Mouse (Mus musculus) megakaryocyte, embryonic 14.5 days (primary cell): ENCODE measurements around the gene Ano9. TPM values are rescaled to one million over a fixed set of nuclear protein-coding genes. Genes with fewer than 3 reads are reported as not detected.
A peak's percentile ranks its signal among the peaks of the same experiment; 100 is the strongest.

Source experiments
- H3K27me3 ChIP-seq: replicated peaks from 2 replicates; pipeline ENCODE3; 2012; ENCODE audit warnings: inconsistent platforms
- H3K36me3 ChIP-seq: replicated peaks from 2 replicates; pipeline ENCODE3; 2012; ENCODE audit warnings: low read length, inconsistent platforms, mixed read lengths
- H3K4me1 ChIP-seq: 2 replicates; pipeline ENCODE4 v1.6.1; 2012; ENCODE audit warnings: inconsistent platforms
- H3K4me3 ChIP-seq: replicated peaks from 2 replicates; pipeline ENCODE3; 2012; ENCODE audit warnings: moderate library complexity, mild to moderate bottlenecking, inconsistent platforms
- H3K9me3 ChIP-seq: 2 replicates; pipeline ENCODE4 v1.6.1; 2012; ENCODE audit warnings: inconsistent platforms
- FLI1 ChIP-seq: IDR thresholded peaks from 2 replicates; pipeline ENCODE4 v1.6.1; 2012; ENCODE audit warnings: low read length, inconsistent platforms, mixed read lengths
- GATA1 ChIP-seq: IDR thresholded peaks from 3 replicates; pipeline ENCODE4 v1.6.1; 2012; ENCODE audit warnings: mixed read lengths, low read length, inconsistent platforms, borderline replicate concordance
- polyA plus RNA-seq: library from polyadenylated mRNA; stranded (reverse); fragments of >175 nt; gene quantifications from 2 replicates; pipeline ENCODE4 v1.2.3, GENCODE M21; 2012; ENCODE audit warnings: low replicate concordance; ENCODE audit not compliant: insufficient read depth

Gene Ano9
- polyA plus RNA-seq, 1 experiment: not detected

DNA sequence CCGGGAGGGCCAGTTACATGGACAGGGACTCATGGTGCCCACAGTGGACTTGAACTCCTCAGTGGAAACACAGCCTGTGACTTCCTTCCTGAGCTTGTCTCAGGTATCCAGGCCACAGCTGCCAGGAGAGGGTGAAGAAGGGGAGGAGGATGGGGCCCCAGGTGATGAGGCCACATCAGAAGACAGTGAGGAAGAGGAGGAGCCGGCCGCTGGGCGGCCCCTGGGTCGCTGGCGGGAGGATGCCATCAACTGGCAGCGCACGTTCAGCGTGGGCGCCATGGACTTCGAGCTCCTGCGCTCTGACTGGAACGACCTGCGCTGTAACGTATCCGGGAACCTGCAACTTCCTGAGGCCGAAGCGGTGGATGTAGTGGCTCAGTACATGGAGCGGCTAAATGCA, 49.3 kb downstream of the Ano9 start:
- Histone ChIP-seq H3K9me3 (no peaks in the 10 kb centered on the region), H3K27me3 (peaks cover 51% of the 10 kb centered on the region), H3K4me1 (peaks cover 69% of the 10 kb centered on the region), H3K4me3 (no peak overlapping the region), H3K36me3 (no peaks in the 10 kb centered on the region)
- TF ChIP-seq GATA1: no peak
- no peak for TF ChIP-seq FLI1

DNA sequence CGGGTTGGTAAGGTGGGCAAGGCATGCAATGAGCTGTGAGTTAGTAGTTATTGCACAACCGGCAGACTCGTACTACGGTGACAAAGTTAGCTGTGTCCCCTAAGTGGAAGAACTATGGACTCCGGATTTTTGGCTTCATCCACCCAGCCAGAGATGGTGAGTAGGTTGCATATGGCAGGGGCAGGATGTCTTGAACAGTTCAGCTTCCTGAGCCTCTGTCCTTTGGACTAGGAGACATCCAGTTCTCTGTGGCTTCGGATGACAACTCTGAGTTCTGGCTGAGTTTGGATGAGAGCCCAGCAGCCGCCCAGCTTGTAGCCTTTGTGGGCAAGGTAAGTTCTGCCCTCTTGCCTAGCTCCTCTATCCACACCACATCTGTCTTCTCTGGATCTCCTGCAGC, 53.0 kb downstream of the Ano9 start:
- H3K9me3 ChIP-seq: no peaks in the 10 kb centered on the region
- peaks cover 48% of the 10 kb centered on the region for H3K27me3 ChIP-seq

DNA sequence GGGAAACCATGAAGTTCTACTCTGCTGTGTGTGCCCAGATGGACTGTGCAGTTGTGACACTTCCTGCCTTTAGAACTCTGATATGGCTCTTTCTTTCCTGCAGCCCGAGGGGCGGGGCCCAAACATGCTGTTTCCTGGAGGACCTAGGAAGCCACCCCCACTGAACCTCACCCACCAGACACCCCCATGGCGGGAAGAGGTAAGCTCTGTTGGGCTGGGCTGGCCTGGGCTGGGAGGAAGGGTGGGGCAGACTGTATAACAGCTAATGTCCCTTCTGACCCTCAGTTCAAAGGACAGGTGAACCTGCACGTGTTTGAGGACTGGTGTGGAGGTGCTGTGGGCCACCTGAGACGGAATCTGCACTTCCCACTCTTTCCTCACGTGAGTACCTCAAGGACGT, 53.4 kb downstream of the Ano9 start:
- Histone ChIP-seq H3K27me3 (peaks cover 46% of the 10 kb centered on the region), H3K4me1 (peaks cover 79% of the 10 kb centered on the region), H3K9me3 (no peaks in the 10 kb centered on the region), H3K36me3 (no peaks in the 10 kb centered on the region), H3K4me3 (peak overlapping the region; percentile 79)
- TF ChIP-seq FLI1: no peak
- no peak for TF ChIP-seq GATA1

More for the DNA sequence above, 53.0 kb downstream of the Ano9 start:
- H3K4me3 ChIP-seq: peak overlapping the region; percentile 60
- TF ChIP-seq FLI1: no peak
- no peak for TF ChIP-seq GATA1
- H3K4me1 ChIP-seq: peaks cover 76% of the 10 kb centered on the region
- H3K36me3 ChIP-seq: no peaks in the 10 kb centered on the region

DNA sequence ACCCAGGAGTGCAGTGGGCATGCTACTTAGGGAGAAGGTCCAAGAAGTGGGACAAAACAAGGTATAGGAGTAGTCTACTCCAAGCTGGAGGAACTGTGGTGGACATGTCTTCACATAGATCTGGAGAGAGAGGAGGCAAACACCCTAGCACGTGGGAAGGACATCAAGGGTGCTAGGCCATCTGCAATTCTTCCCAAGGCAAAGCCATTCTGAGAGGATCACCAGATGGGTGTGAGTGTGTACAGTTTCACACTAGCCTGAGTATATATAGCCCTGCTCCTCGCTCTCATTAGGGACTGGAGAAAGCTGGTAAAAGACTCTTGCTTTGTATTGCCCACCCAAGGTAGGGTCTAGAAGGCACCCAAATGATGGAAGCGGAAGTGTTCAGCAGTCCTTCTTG, 54.3 kb downstream of the Ano9 start:
- H3K36me3 ChIP-seq: no peaks in the 10 kb centered on the region
- H3K27me3 ChIP-seq: peaks cover 40% of the 10 kb centered on the region
- no peaks in the 10 kb centered on the region for H3K9me3 ChIP-seq
- no peak for TF ChIP-seq GATA1
- TF ChIP-seq FLI1: no peak
- peaks cover 88% of the 10 kb centered on the region for H3K4me1 ChIP-seq
- H3K4me3 ChIP-seq: peak overlapping the region; percentile 79

DNA sequence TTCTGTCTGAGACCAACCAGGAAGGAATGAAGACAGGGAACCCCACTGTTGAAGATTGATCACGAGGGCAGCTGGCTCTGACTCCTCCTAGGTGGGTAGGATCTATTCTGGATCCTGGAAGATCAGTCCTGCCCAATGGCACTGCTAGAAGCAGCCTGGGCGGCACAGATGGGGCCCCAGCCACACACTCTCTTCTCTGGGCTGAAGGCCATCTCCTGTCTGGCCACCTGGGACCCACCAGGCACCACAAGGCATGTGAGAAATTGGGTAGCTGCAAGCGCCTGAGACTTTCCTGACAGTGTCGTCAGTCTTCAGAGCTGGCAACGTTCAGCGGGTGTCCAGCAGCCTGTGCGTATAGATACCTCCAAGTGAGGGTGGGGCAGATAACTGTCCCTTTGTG, 55.1 kb downstream of the Ano9 start:
- Histone ChIP-seq H3K27me3 (peaks cover 32% of the 10 kb centered on the region), H3K9me3 (no peaks in the 10 kb centered on the region), H3K36me3 (no peaks in the 10 kb centered on the region), H3K4me3 (no peak overlapping the region), H3K4me1 (peaks cover 87% of the 10 kb centered on the region)
- TF ChIP-seq GATA1: no peak
- TF ChIP-seq FLI1: no peak

DNA sequence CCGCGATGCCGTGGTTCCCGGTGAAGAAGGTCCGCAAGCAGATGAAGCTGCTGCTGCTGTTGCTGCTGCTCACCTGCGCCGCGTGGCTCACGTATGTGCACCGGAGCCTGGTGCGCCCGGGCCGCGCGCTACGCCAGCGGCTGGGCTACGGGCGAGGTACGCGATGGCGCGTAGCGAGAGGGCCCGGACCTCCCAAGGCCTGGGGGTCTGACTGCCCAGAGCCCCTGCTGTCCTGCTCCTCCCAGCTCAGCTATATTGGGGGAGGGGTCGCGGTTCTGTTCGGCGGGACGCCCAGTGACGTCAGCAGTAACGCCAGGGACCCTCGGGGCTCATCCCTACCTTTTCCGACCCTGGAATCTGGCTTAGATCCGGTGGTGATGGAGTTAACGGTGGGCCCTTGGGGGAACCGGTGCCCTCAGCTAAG, 56.3 kb downstream of the Ano9 start:
- H3K4me1 ChIP-seq: peaks cover 94% of the 10 kb centered on the region
- H3K4me3 ChIP-seq: peak overlapping the region; percentile 92
- no peaks in the 10 kb centered on the region for H3K36me3 ChIP-seq
- H3K27me3 ChIP-seq: peaks cover 25% of the 10 kb centered on the region
- no peak for TF ChIP-seq FLI1
- TF ChIP-seq GATA1: no peak
- H3K9me3 ChIP-seq: 0 out of 2 replicates have a peak, but pooled peaks cover 3% of the 10 kb centered on the region

DNA sequence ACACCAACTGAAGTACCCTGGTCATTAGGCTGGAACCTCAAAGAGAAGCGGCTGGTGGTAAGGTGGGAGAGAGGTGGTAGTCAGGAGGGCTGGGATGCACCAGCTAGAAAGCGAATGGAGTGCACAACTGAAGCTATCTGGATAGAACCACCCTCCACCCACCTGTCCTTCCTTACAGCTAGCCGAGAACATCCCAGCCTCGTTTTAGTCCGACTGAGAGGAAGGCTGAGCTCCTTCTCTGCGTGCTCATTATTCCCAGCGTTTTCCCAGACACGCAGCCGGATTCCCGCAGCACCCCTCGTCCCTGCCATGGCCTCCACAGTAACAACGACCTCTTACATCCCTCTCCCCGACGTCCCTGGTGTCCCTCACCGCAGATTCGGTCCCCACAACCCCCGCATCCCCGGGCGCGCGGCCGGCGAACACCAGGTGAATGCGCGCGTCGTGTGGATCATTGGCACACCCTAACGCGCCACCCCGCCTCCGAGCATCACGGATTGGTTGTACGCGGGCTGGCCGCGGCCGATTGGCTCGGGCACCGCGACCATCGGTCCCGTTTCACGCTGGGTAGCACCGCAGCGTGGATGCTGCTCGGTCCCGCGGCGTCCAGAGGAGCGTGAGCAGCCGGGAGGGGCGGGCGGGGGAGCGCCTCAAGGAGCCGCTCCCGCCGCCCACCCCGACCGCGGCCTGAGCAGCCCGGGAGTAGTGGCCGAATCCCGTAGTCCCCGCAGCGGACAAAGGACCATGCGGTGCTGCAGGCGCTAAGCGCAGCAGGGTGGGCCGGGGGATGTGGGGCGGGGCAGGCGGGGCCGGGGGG, 57.0 kb downstream of the Ano9 start, which contains the start of gene B4galnt4:
Gene B4galnt4, plus strand, starts transcription at position 679 of the 817 bp plus-strand sequence.
- Histone ChIP-seq H3K9me3 (peaks cover 9% of the 10 kb centered on the region), H3K36me3 (peaks cover 2% of the 10 kb centered on the region), H3K4me3 (peak within 1 kb of the TSS; percentile 92), H3K27me3 (peaks cover 22% of the 10 kb centered on the region), H3K4me1 (peaks cover 89% of the 10 kb centered on the region)
- no peak for TF ChIP-seq FLI1
- no peak for TF ChIP-seq GATA1

DNA sequence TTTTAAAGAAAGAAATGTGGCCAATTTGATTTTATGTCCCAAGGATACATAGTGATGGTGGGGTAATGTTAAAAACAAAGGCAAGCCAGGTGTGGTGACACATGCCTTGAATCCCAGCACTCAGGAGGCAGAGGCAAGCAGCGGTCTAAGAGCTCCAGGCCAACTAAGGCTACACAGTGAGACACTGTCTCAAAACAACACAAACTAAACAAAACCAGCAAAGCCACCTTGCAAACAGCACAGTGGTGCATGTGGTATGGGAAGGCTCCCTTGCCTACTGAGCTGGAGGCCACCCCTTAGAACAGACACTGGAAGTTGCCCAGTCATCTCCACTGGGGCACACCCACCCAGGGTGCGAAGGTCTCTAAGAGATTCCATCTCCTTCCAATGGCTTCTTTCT, 57.7 kb downstream of the Ano9 start:
- Histone ChIP-seq H3K36me3 (peaks cover 4% of the 10 kb centered on the region), H3K27me3 (peaks cover 18% of the 10 kb centered on the region), H3K4me1 (peaks cover 82% of the 10 kb centered on the region), H3K4me3 (peak overlapping the region; percentile 92), H3K9me3 (peaks cover 12% of the 10 kb centered on the region)
- TF ChIP-seq GATA1 (no peak), FLI1 (no peak)

DNA sequence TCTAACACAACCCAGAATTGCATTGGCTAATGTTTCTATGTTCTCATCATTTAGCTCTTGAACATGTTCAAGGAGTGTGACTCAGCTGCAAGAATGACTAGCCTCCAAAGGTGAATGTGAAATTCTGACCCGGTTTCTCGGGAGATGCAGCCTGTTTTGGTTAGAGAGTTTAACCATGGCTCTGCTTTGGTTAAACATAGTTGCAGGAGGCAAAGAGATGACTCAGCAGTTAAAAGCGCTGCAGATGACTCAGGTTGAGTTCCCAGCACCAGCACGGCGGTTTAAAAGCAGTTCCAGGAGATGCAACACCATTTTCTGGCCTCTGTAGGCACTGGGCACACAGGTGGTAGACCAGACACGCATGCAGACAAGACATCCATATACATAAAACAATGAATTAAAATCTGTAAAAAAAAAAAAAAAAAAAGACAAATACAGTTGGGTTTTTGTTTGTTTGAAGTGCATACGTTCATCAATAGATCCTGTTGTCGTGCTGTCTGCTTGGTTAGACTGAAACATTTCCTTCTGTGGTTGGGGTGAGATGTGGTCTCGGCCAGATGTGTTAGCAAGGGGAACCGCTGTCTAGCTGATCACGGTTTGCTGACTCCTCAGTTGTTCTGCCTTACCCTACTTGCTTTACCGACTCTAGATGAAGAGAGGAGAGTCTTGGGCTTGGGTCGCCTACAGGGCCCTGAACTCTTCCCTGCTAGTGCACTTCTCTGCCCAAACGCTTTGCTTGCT, 58.8 kb downstream of the Ano9 start:
- TF ChIP-seq GATA1 (no peak), FLI1 (no peak)
- peaks cover 21% of the 10 kb centered on the region for H3K27me3 ChIP-seq
- H3K9me3 ChIP-seq: peaks cover 12% of the 10 kb centered on the region
- H3K36me3 ChIP-seq: peaks cover 4% of the 10 kb centered on the region
- peaks cover 77% of the 10 kb centered on the region for H3K4me1 ChIP-seq
- no peak overlapping the region for H3K4me3 ChIP-seq

DNA sequence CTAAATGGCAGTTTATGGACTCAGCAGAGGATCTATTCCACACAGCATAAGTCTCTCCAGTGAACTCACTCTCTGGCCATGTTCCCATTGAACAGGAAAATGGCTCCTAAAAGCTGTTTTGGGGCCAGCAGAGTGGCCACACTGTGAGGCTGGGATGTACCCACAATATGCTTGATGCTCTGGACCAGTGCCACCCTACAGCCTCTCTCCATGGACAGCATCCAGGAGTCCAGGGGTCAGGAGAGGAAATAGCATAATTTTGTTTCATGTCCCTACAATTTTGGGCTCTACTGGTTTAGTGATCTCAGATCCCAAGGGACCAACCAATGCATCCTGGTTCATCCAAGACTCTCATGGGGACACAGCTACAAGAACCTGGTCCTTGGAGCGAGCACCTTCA, 60.1 kb downstream of the Ano9 start:
- H3K9me3 ChIP-seq: peaks cover 12% of the 10 kb centered on the region
- H3K36me3 ChIP-seq: peaks cover 4% of the 10 kb centered on the region
- H3K27me3 ChIP-seq: peaks cover 21% of the 10 kb centered on the region
- H3K4me1 ChIP-seq: peaks cover 70% of the 10 kb centered on the region
- TF ChIP-seq GATA1: no peak
- no peak for TF ChIP-seq FLI1
- H3K4me3 ChIP-seq: no peak overlapping the region
